Mouse (Mus musculus): ENCODE results near the gene Rai14. TPM values are rescaled to one million over a fixed set of nuclear protein-coding genes. Genes with fewer than 3 reads are reported as not detected.

Rai14 gene
- polyA plus RNA-seq, 1 experiment, result 2.7 TPM

DNA sequence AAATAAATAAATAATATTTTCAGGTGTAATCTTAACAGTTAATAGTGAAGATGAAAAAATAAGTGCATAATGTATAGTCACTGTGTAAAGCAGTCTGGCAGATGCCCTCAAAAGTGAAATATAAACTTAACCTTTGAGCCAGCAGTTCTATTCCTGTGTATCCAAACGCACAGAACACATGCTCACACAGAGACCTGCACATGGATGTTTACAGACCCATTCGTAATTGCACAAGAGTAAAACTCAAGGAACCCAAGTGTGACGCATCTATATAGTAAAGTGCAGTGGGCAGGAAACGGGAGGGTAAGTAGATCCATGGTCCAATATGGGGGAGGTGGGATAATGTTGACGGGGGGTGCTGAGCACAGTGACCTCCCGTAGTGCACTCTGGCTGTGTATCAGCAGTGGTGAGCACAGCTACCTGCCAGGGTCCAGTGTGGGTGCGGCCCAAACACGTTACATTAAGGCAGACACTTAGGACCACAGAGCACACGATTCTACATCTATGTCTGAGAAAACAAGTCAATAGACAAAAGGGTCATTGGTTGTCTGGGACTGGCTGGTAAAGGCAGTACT, 13.4 kb downstream of the Rai14 start:
- Histone ChIP-seq H3K4me3 (replicated peaks; ENCODE audit: insufficient read depth, low read depth, low read length) (no peak overlapping the region), H3K27ac (ENCODE audit: insufficient read depth, low read length) (no peak overlapping the region), H3K27me3 (ENCODE audit: control insufficient read depth, insufficient read depth, low read length) (no peaks in the 10 kb centered on the region), H3K4me1 (ENCODE audit: control insufficient read depth, insufficient read depth, low read length) (no peaks in the 10 kb centered on the region)
- TF ChIP-seq POLR2A (IDR thresholded peaks at IDR 0.05; ENCODE audit: borderline replicate concordance, insufficient read depth, low read length) (no peak), CTCF (IDR thresholded peaks at IDR 0.05; ENCODE audit: borderline replicate concordance, insufficient read depth, low read depth, low read length) (no peak)
- WGBS, result 90% methylated on average over 9 of the region's 9 CpGs
- DNase-seq, result no peak

GRCm38 (mm10) chr15:10696478-10697234, 17.8 kb downstream of the Rai14 start:
- H3K4me3 ChIP-seq (replicated peaks; ENCODE audit: insufficient read depth, low read depth, low read length), result no peak overlapping the region
- H3K4me1 ChIP-seq (ENCODE audit: control insufficient read depth, insufficient read depth, low read length), result no peaks in the 10 kb centered on the region
- WGBS, result 82% methylated on average over 8 of the region's 8 CpGs
- DNase-seq, result no peak
- no peak for TF ChIP-seq POLR2A (IDR thresholded peaks at IDR 0.05; ENCODE audit: borderline replicate concordance, insufficient read depth, low read length)
- TF ChIP-seq CTCF (IDR thresholded peaks at IDR 0.05; ENCODE audit: borderline replicate concordance, insufficient read depth, low read depth, low read length), result no peak
- H3K27me3 ChIP-seq (ENCODE audit: control insufficient read depth, insufficient read depth, low read length), result no peaks in the 10 kb centered on the region
- H3K27ac ChIP-seq (ENCODE audit: insufficient read depth, low read length), result no peak overlapping the region

GRCm38 (mm10) chr15:10692627-10693026, 21.8 kb downstream of the Rai14 start:
- H3K27ac ChIP-seq (ENCODE audit: insufficient read depth, low read length), result no peak overlapping the region
- WGBS, result 53% methylated on average over 4 of the region's 4 CpGs
- H3K4me3 ChIP-seq (replicated peaks; ENCODE audit: insufficient read depth, low read depth, low read length), result no peak overlapping the region
- TF ChIP-seq POLR2A (IDR thresholded peaks at IDR 0.05; ENCODE audit: borderline replicate concordance, insufficient read depth, low read length) (no peak), CTCF (IDR thresholded peaks at IDR 0.05; ENCODE audit: borderline replicate concordance, insufficient read depth, low read depth, low read length) (no peak)
- H3K4me1 ChIP-seq (ENCODE audit: control insufficient read depth, insufficient read depth, low read length), result no peaks in the 10 kb centered on the region
- no peaks in the 10 kb centered on the region for H3K27me3 ChIP-seq (ENCODE audit: control insufficient read depth, insufficient read depth, low read length)
- DNase-seq, result no peak

DNA sequence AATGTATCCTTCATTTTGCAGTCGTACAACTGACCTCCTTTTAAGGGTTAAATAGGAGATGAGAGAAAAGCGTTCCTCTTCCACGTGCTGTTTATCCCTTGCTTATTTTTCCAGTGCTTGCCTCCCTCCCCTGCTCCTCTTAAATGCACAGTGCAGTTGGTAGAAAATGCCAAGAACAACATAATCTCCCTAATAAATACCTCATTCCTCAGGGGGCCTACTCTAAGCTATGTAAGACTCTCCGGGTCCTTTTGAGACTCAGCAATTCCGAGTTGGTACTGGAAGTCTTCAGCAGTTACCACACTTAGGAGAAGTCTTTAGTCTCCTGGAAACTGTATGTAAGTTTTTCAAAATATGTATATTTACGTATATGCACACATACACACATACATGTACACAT, 22.9 kb downstream of the Rai14 start:
- DNase-seq, result no peak
- no peak overlapping the region for H3K4me3 ChIP-seq (replicated peaks; ENCODE audit: insufficient read depth, low read depth, low read length)
- no peak overlapping the region for H3K27ac ChIP-seq (ENCODE audit: insufficient read depth, low read length)
- H3K27me3 ChIP-seq (ENCODE audit: control insufficient read depth, insufficient read depth, low read length), result no peaks in the 10 kb centered on the region
- no peaks in the 10 kb centered on the region for H3K4me1 ChIP-seq (ENCODE audit: control insufficient read depth, insufficient read depth, low read length)
- WGBS, result 69% methylated on average over 6 of the region's 6 CpGs
- TF ChIP-seq POLR2A (IDR thresholded peaks at IDR 0.05; ENCODE audit: borderline replicate concordance, insufficient read depth, low read length), result no peak
- TF ChIP-seq CTCF (IDR thresholded peaks at IDR 0.05; ENCODE audit: borderline replicate concordance, insufficient read depth, low read depth, low read length), result no peak

- Histone ChIP-seq H3K4me3 (replicated peaks; ENCODE audit: insufficient read depth, low read depth, low read length) (no peak overlapping the region), H3K27ac (ENCODE audit: insufficient read depth, low read length) (no peak overlapping the region), H3K27me3 (ENCODE audit: control insufficient read depth, insufficient read depth, low read length) (no peaks in the 10 kb centered on the region), H3K4me1 (ENCODE audit: control insufficient read depth, insufficient read depth, low read length) (no peaks in the 10 kb centered on the region)
- WGBS, result 96% methylated on average over 5 of the region's 5 CpGs
- TF ChIP-seq CTCF (IDR thresholded peaks at IDR 0.05; ENCODE audit: borderline replicate concordance, insufficient read depth, low read depth, low read length) (no peak), POLR2A (IDR thresholded peaks at IDR 0.05; ENCODE audit: borderline replicate concordance, insufficient read depth, low read length) (no peak)
- no peak for DNase-seq
Measured at GRCm38 (mm10) chr15:10690973-10691372, 23.5 kb downstream of the Rai14 start.

- Histone ChIP-seq H3K4me3 (replicated peaks; ENCODE audit: insufficient read depth, low read depth, low read length) (no peak overlapping the region), H3K27ac (ENCODE audit: insufficient read depth, low read length) (no peak overlapping the region), H3K4me1 (ENCODE audit: control insufficient read depth, insufficient read depth, low read length) (no peaks in the 10 kb centered on the region), H3K27me3 (ENCODE audit: control insufficient read depth, insufficient read depth, low read length) (no peaks in the 10 kb centered on the region)
- no peak for DNase-seq
- no peak for TF ChIP-seq CTCF (IDR thresholded peaks at IDR 0.05; ENCODE audit: borderline replicate concordance, insufficient read depth, low read depth, low read length)
- no peak for TF ChIP-seq POLR2A (IDR thresholded peaks at IDR 0.05; ENCODE audit: borderline replicate concordance, insufficient read depth, low read length)
- WGBS, result 88% methylated on average over 13 of the region's 13 CpGs
Measured at GRCm38 (mm10) chr15:10690219-10690618, 24.2 kb downstream of the Rai14 start.

DNA sequence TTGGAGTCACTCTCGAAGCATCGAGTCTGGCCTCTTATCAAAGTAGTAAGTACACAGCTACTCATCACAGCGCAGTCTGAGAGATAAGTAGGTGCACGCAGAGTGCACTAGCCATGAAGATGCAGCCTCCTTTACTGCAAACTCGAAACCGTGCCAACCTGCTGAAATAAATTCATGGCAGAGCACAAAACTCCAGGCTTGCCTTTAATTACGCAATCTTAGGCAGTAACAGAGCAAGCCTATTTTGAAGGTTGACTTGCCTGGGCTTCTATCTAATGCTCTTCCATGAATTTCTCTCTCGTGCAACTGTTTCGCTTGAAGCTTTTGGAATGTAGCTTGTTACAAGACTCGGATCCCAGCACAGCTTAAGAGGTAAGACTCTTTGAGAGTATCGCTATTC, 25.1 kb downstream of the Rai14 start:
- 97% methylated on average over 11 of the region's 11 CpGs for WGBS
- DNase-seq, result no peak
- no peak overlapping the region for H3K4me3 ChIP-seq (replicated peaks; ENCODE audit: insufficient read depth, low read depth, low read length)
- H3K27me3 ChIP-seq (ENCODE audit: control insufficient read depth, insufficient read depth, low read length), result no peaks in the 10 kb centered on the region
- H3K4me1 ChIP-seq (ENCODE audit: control insufficient read depth, insufficient read depth, low read length), result no peaks in the 10 kb centered on the region
- no peak for TF ChIP-seq CTCF (IDR thresholded peaks at IDR 0.05; ENCODE audit: borderline replicate concordance, insufficient read depth, low read depth, low read length)
- H3K27ac ChIP-seq (ENCODE audit: insufficient read depth, low read length), result no peak overlapping the region

DNA sequence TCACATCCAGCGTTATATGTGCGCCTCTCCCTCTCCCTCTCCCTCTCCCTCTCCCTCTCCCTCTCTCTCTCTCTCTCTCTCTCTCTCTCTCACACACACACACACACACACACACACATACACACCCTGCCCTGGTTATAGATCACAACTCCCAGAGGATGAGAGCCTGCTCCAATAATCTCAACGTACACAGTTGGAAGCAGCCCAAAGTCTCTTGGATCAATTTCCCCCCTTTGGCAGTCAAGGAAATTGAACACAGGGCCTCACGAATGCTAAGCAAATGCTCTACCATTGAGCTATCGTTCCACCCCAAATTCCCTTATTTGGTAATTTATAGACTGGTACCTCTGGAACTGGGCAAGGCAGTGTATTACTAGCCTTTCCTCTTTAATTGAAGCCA, 25.7 kb downstream of the Rai14 start:
- TF ChIP-seq POLR2A (IDR thresholded peaks at IDR 0.05; ENCODE audit: borderline replicate concordance, insufficient read depth, low read length), result no peak
- TF ChIP-seq CTCF (IDR thresholded peaks at IDR 0.05; ENCODE audit: borderline replicate concordance, insufficient read depth, low read depth, low read length), result no peak
- Histone ChIP-seq H3K27me3 (ENCODE audit: control insufficient read depth, insufficient read depth, low read length) (no peaks in the 10 kb centered on the region), H3K4me3 (replicated peaks; ENCODE audit: insufficient read depth, low read depth, low read length) (no peak overlapping the region), H3K4me1 (ENCODE audit: control insufficient read depth, insufficient read depth, low read length) (no peaks in the 10 kb centered on the region), H3K27ac (ENCODE audit: insufficient read depth, low read length) (no peak overlapping the region)
- DNase-seq, result no peak
- 62% methylated on average over 5 of the region's 5 CpGs for WGBS

Data from cerebellum, adult 2 months (tissue).